Mouse (Mus musculus) small intestine, adult 2 months (tissue): ENCODE measurements around the gene Nt5dc1. TPM values are rescaled to one million over a fixed set of nuclear protein-coding genes. Genes with fewer than 3 reads are reported as not detected.

Experiments
- H3K27ac ChIP-seq: fragments of 200-500 bp; 2 replicates; pipeline ENCODE4 v1.5.1; 2012; ENCODE audit warnings: low read depth, low read length, control low read depth, inconsistent platforms; ENCODE audit not compliant: insufficient read depth
- H3K27me3 ChIP-seq: fragments of 200-500 bp; 2 replicates; pipeline ENCODE4 v1.6.1; 2012; ENCODE audit warnings: mild to moderate bottlenecking, moderate library complexity, low read length, inconsistent platforms; ENCODE audit not compliant: control insufficient read depth, insufficient read depth
- H3K36me3 ChIP-seq: fragments of 200-500 bp; 2 replicates; pipeline ENCODE4 v1.6.1; 2012; ENCODE audit warnings: mild to moderate bottlenecking, low read length, control low read depth, inconsistent platforms; ENCODE audit not compliant: control insufficient read depth, insufficient read depth
- H3K4me1 ChIP-seq: fragments of 200-500 bp; 2 replicates; pipeline ENCODE4 v1.6.1; 2012; ENCODE audit warnings: low read length, inconsistent platforms, mixed read lengths; ENCODE audit not compliant: control insufficient read depth, insufficient read depth, insufficient read length
- H3K4me3 ChIP-seq: fragments of 200-500 bp; 2 replicates; pipeline ENCODE4 v1.5.1; 2012; ENCODE audit warnings: low read depth, mild to moderate bottlenecking, control low read depth, inconsistent platforms, low read length, moderate library complexity
- CTCF ChIP-seq: fragments of 200-500 bp; IDR thresholded peaks from 2 replicates; pipeline ENCODE4 v1.5.1; 2012; ENCODE audit warnings: low read depth, mild to moderate bottlenecking, control low read depth, inconsistent platforms, low read length, moderate library complexity, mixed read lengths; ENCODE audit not compliant: insufficient replicate concordance, insufficient read length; ENCODE audit errors: extremely low read depth
- POLR2A ChIP-seq: fragments of 200-500 bp; IDR thresholded peaks from 2 replicates; pipeline ENCODE4 v1.6.1; 2012; ENCODE audit warnings: low read depth, mild to moderate bottlenecking, control low read depth, inconsistent platforms, low read length, moderate library complexity
- WGBS: fragments of 180-500 bp; shearing (Covaris S2); methylation state at CpG from one replicate; pipeline ENCODE4 v1.1.7; 2018; 5-methylcytosine and 5-hydroxymethylcytosine counted together
- polyA plus RNA-seq: library from polyadenylated mRNA; depleted of rRNA; stranded (reverse); fragments of >200 nt; gene quantifications from 2 replicates; pipeline ENCODE4 v1.2.3, GENCODE M21; 2012

Gene Nt5dc1
- polyA plus RNA-seq, 1 experiment, result 4.5 TPM

GRCm38 (mm10) chr10:34341886-34342285, 76.5 kb downstream of the Nt5dc1 start:
- no peak for TF ChIP-seq CTCF
- no peak overlapping the region for H3K27ac ChIP-seq
- H3K4me1 ChIP-seq, result no peaks in the 10 kb centered on the region
- WGBS, result 84% methylated on average over 1 of the region's 1 CpGs
- H3K4me3 ChIP-seq, result no peak overlapping the region
- H3K36me3 ChIP-seq, result no peaks in the 10 kb centered on the region
- H3K27me3 ChIP-seq, result no peaks in the 10 kb centered on the region

- WGBS, result 64% methylated on average over 6 of the region's 6 CpGs
- TF ChIP-seq POLR2A (no peak), CTCF (no peak)
- no peaks in the 10 kb centered on the region for H3K27me3 ChIP-seq
- no peak overlapping the region for H3K4me3 ChIP-seq
- no peak overlapping the region for H3K27ac ChIP-seq
- no peaks in the 10 kb centered on the region for H3K36me3 ChIP-seq
- H3K4me1 ChIP-seq, result no peaks in the 10 kb centered on the region
Measured at GRCm38 (mm10) chr10:34341014-34341413, 77.3 kb downstream of the Nt5dc1 start.

GRCm38 (mm10) chr10:34328310-34328709, 90.0 kb downstream of the Nt5dc1 start:
- no peak overlapping the region for H3K27ac ChIP-seq
- H3K4me3 ChIP-seq, result no peak overlapping the region
- H3K27me3 ChIP-seq, result no peaks in the 10 kb centered on the region
- H3K4me1 ChIP-seq, result no peaks in the 10 kb centered on the region
- TF ChIP-seq CTCF (peak; percentile 43; the same call in 1 of the 2 replicates), POLR2A (no peak)
- 0 out of 2 replicates have a peak, but pooled peaks cover 3% of the 10 kb centered on the region for H3K36me3 ChIP-seq
- WGBS, result 8% methylated on average over 2 of the region's 2 CpGs

- Histone ChIP-seq H3K4me1 (no peaks in the 10 kb centered on the region), H3K36me3 (0 out of 2 replicates have a peak, but pooled peaks cover 3% of the 10 kb centered on the region), H3K4me3 (no peak overlapping the region), H3K27me3 (no peaks in the 10 kb centered on the region), H3K27ac (no peak overlapping the region)
- no peak for TF ChIP-seq POLR2A
- no peak for TF ChIP-seq CTCF
- 68% methylated on average over 5 of the region's 5 CpGs for WGBS
Measured at GRCm38 (mm10) chr10:34327144-34327543, 91.2 kb downstream of the Nt5dc1 start.

GRCm38 (mm10) chr10:34326701-34327100, 91.7 kb downstream of the Nt5dc1 start:
- no peaks in the 10 kb centered on the region for H3K27me3 ChIP-seq
- H3K4me3 ChIP-seq, result no peak overlapping the region
- H3K27ac ChIP-seq, result no peak overlapping the region
- 29% methylated on average over 4 of the region's 4 CpGs for WGBS
- TF ChIP-seq CTCF (no peak), POLR2A (no peak)
- H3K4me1 ChIP-seq, result no peaks in the 10 kb centered on the region
- H3K36me3 ChIP-seq, result peaks cover 4% of the 10 kb centered on the region; the same call in 1 of the 2 replicates

GRCm38 (mm10) chr10:34320809-34321208, 97.5 kb downstream of the Nt5dc1 start:
- WGBS, result 74% methylated on average over 2 of the region's 2 CpGs
- no peak for TF ChIP-seq CTCF
- no peak for TF ChIP-seq POLR2A
- Histone ChIP-seq H3K4me1 (0 out of 2 replicates have a peak, but pooled peaks cover 2% of the 10 kb centered on the region), H3K36me3 (peaks cover 5% of the 10 kb centered on the region; the same call in 1 of the 2 replicates), H3K4me3 (no peak overlapping the region), H3K27ac (no peak overlapping the region), H3K27me3 (no peaks in the 10 kb centered on the region)

- Histone ChIP-seq H3K4me1 (0 out of 2 replicates have a peak, but pooled peaks cover 2% of the 10 kb centered on the region), H3K4me3 (no peak overlapping the region), H3K27ac (no peak overlapping the region), H3K27me3 (no peaks in the 10 kb centered on the region), H3K36me3 (peaks cover 13% of the 10 kb centered on the region)
- 66% methylated on average over 2 of the region's 2 CpGs for WGBS
- TF ChIP-seq POLR2A, result no peak
- no peak for TF ChIP-seq CTCF
Measured at GRCm38 (mm10) chr10:34317217-34317606, 101.1 kb downstream of the Nt5dc1 start.
